Mouse (Mus musculus) skeletal muscle tissue, postnatal 0 days (tissue): Measurements from ENCODE around the gene Fsip2. TPM values are rescaled to one million over a fixed set of nuclear protein-coding genes. Genes with fewer than 3 reads are reported as not detected.

Experiments used
- polyA plus RNA-seq: library from polyadenylated mRNA; unstranded; fragments of >200 nt; fragmentation: Nextera tagmentation; extraction: Ambion mirVana; gene quantifications from 2 replicates; pipeline ENCODE4 v1.2.1, GENCODE M21; 2015

Gene Fsip2
- polyA plus RNA-seq, result 0.04 and 0.06 TPM in 2 replicates

GRCm38 (mm10) chr2:82943472-82943871 is at the start of gene Fsip2:
TSS of gene Fsip2 (plus strand) at chr2:82943634.

